Mouse (Mus musculus) Patski (cell line): ENCODE measurements around the gene Olfr74. TPM values are rescaled to one million over a fixed set of nuclear protein-coding genes. Genes with fewer than 3 reads are reported as not detected.
"Not testable (repeated sequence)": the region's sequence is repeated elsewhere in the genome, so short reads cannot be mapped to it uniquely, and the experiment has no call there.

ENCODE experiments used
- ATAC-seq: fragments of 100-300 bp; one replicate; pipeline ENCODE4 v1.8.0; 2021
- CTCF ChIA-PET: fragments of 350-600 bp; sonication (Branson Sonifier 250); formaldehyde crosslinking; loops from one replicate; lab custom pipeline; 2022; ENCODE audit warnings: inconsistent platforms; lab: Charles Lee
- POLR2A ChIA-PET: fragments of 350-600 bp; sonication (Branson Sonifier 250); formaldehyde crosslinking; loops from one replicate; lab custom pipeline; 2022; ENCODE audit warnings: antibody characterized with exemption, inconsistent platforms; lab: Charles Lee
- DNase-seq: peaks from one replicate; pipeline ENCODE4 v3.0.0-alpha.2; 2011; ENCODE audit warnings: low read depth, low spot score
- H3K27me3 ChIP-seq: fragments of 371-371 bp; one replicate; pipeline ENCODE4 v1.5.1; 2021
- CTCF ChIP-seq: fragments of 100-300 bp; IDR thresholded peaks from one replicate; pipeline ENCODE4 v1.5.1; 2021
- in situ Hi-C: fragments of 300-500 bp; cut with MboI; formaldehyde crosslinking; loops from 3 replicates; pipeline ENCODE4 v1.11.1; 2018; ENCODE audit warnings: low pct_unique_long_range_greater_than_20kb, mixed read lengths
- polyA plus RNA-seq: library from polyadenylated mRNA; unstranded; gene quantifications from one replicate; pipeline ENCODE4 v1.2.3, GENCODE M21; 2021

The Olfr74 gene
- polyA plus RNA-seq: not detected

GRCm38 (mm10) chr2:87974563-87974962 is at the start of gene Olfr74:
TSS of gene Olfr74 (minus strand) at chr2:87974663.
- CTCF ChIA-PET: no interaction called here
- ATAC-seq: no peak
- H3K27me3 ChIP-seq: no peaks in the 10 kb centered on the region
- no peak for DNase-seq
- in situ Hi-C loops: no loop called here
- TF ChIP-seq CTCF: no peak
- POLR2A ChIA-PET: interaction anchor here (0.6 kb wide), 1 partner anchor 10 kb away, joined by 3 read pairs; no protein-coding TSS in a partner anchor

- POLR2A ChIA-PET, in situ Hi-C loops, H3K27me3 ChIP-seq, CTCF ChIA-PET, DNase-seq, ATAC-seq: not testable (repeated sequence)
Measured at GRCm38 (mm10) chr2:88022474-88022873, 48.0 kb upstream of the Olfr74 start, which contains the start of gene Olfr1161. TSS of gene Olfr1161 (plus strand) at chr2:88022774.

- no peak for TF ChIP-seq CTCF
- ChIA-PET CTCF (no interaction called here), POLR2A (no interaction called here)
- no peak for ATAC-seq
- in situ Hi-C loops: no loop called here
- no peak for DNase-seq
- no peaks in the 10 kb centered on the region for H3K27me3 ChIP-seq
Measured at GRCm38 (mm10) chr2:88007515-88008318, 33.3 kb upstream of the Olfr74 start, which contains the start of gene Olfr1160. TSS of gene Olfr1160 (minus strand) at chr2:88008268.

- no peak for DNase-seq
- H3K27me3 ChIP-seq: no peaks in the 10 kb centered on the region
- CTCF ChIA-PET: no interaction called here
- in situ Hi-C loops: no loop called here
- no peak for TF ChIP-seq CTCF
- no peak for ATAC-seq
- POLR2A ChIA-PET: no interaction called here
Measured at GRCm38 (mm10) chr2:87989813-87990212, 15.3 kb upstream of the Olfr74 start, which contains the start of gene Olfr1158. TSS of gene Olfr1158 (plus strand) at chr2:87990113.

GRCm38 (mm10) chr2:87968199-87968598 is 6.3 kb downstream of the Olfr74 start, which contains the start of gene Olfr1157:
TSS of gene Olfr1157 (minus strand) at chr2:87968299.
- CTCF ChIA-PET: no interaction called here
- in situ Hi-C loops: no loop called here
- no peaks in the 10 kb centered on the region for H3K27me3 ChIP-seq
- no peak for TF ChIP-seq CTCF
- ATAC-seq: no peak
- DNase-seq: no peak
- POLR2A ChIA-PET: no interaction called here

GRCm38 (mm10) chr2:87953000-87953399 is 21.5 kb downstream of the Olfr74 start, which contains the start of gene Olfr1156:
TSS of gene Olfr1156 (minus strand) at chr2:87953100.
- POLR2A ChIA-PET: no interaction called here
- H3K27me3 ChIP-seq: no peaks in the 10 kb centered on the region
- no peak for TF ChIP-seq CTCF
- in situ Hi-C loops: no loop called here
- CTCF ChIA-PET: no interaction called here
- ATAC-seq (no peak), DNase-seq (no peak)

GRCm38 (mm10) chr2:87945037-87945436 is 29.4 kb downstream of the Olfr74 start, which contains the start of gene Olfr1155:
TSS of gene Olfr1155 (minus strand) at chr2:87945137.
- TF ChIP-seq CTCF: no peak
- ChIA-PET POLR2A (no interaction called here), CTCF (no interaction called here)
- ATAC-seq (no peak), DNase-seq (no peak)
- no peaks in the 10 kb centered on the region for H3K27me3 ChIP-seq
- in situ Hi-C loops: no loop called here

Other genes with a start within 250 kb of the Olfr74 start
- not detected for gene Olfr1138, start 234.7 kb downstream of the Olfr74 start, polyA plus RNA-seq
- gene Olfr1140, start 230.9 kb downstream of the Olfr74 start, polyA plus RNA-seq: not detected
- not detected for gene Olfr1141, start 220.7 kb downstream of the Olfr74 start, polyA plus RNA-seq
- not detected for gene Olfr152, start 195.2 kb downstream of the Olfr74 start, polyA plus RNA-seq
- gene Olfr1143, start 174.1 kb downstream of the Olfr74 start, polyA plus RNA-seq: not detected
- not detected for gene Olfr1145, start 164.8 kb downstream of the Olfr74 start, polyA plus RNA-seq
- gene Olfr1148, start 144.1 kb downstream of the Olfr74 start, polyA plus RNA-seq: not detected
- gene Olfr1150-ps1, start 130.7 kb downstream of the Olfr74 start, polyA plus RNA-seq: not detected
- gene Olfr1151, start 118.8 kb downstream of the Olfr74 start, polyA plus RNA-seq: not detected
- 0.01 TPM for gene Olfr1152, start 108.2 kb downstream of the Olfr74 start, polyA plus RNA-seq
- gene Olfr1153, start 79.7 kb downstream of the Olfr74 start, polyA plus RNA-seq: not detected
- not detected for gene Olfr1154, start 69.5 kb downstream of the Olfr74 start, polyA plus RNA-seq
- gene Olfr1155, start 29.5 kb downstream of the Olfr74 start, polyA plus RNA-seq: not detected
- 0.01 TPM for gene Olfr1156, start 21.6 kb downstream of the Olfr74 start, polyA plus RNA-seq
- gene Olfr1157, start 6.4 kb downstream of the Olfr74 start, polyA plus RNA-seq: not detected
- not detected for gene Olfr1158, start 15.4 kb upstream of the Olfr74 start, polyA plus RNA-seq
- not detected for gene Olfr1160, start 33.6 kb upstream of the Olfr74 start, polyA plus RNA-seq
- gene Olfr1161, start 48.1 kb upstream of the Olfr74 start, polyA plus RNA-seq: not detected
- gene Olfr73, start 63.0 kb upstream of the Olfr74 start, polyA plus RNA-seq: not detected
- gene Olfr1162, start 76.5 kb upstream of the Olfr74 start, polyA plus RNA-seq: not detected
- not detected for gene Olfr1163, start 97.2 kb upstream of the Olfr74 start, polyA plus RNA-seq
- gene Olfr1164, start 119.3 kb upstream of the Olfr74 start, polyA plus RNA-seq: not detected
- gene Olfr1166, start 153.6 kb upstream of the Olfr74 start, polyA plus RNA-seq: not detected
- gene Olfr1167, start 180.5 kb upstream of the Olfr74 start, polyA plus RNA-seq: not detected
- not detected for gene Olfr1168, start 207.2 kb upstream of the Olfr74 start, polyA plus RNA-seq